Mouse (Mus musculus) liver, embryonic 15.5 days (tissue): ENCODE data around the gene Tmtc2. TPM values are rescaled to one million over a fixed set of nuclear protein-coding genes. Genes with fewer than 3 reads are reported as not detected.

Source experiments
- ATAC-seq: fragments of 200-750 bp; cut with Nextera tagmentation; 2 replicates; pipeline ENCODE4 v1.8.0; 2017; ENCODE audit warnings: moderate number of reproducible peaks, mild to moderate bottlenecking, moderate library complexity; ENCODE audit not compliant: insufficient read depth
- H3K27ac ChIP-seq: fragments of 300-500 bp; sonication (generic); replicated peaks from 2 replicates; pipeline ENCODE4 v1.5.1; 2015; ENCODE audit warnings: mild to moderate bottlenecking, inconsistent platforms
- H3K27me3 ChIP-seq: fragments of 300-500 bp; sonication (generic); 2 replicates; pipeline ENCODE4 v1.6.1; 2015; ENCODE audit warnings: mild to moderate bottlenecking, inconsistent platforms
- H3K36me3 ChIP-seq: fragments of 300-500 bp; sonication (generic); replicated peaks from 2 replicates; pipeline ENCODE4 v1.6.1; 2015; ENCODE audit warnings: moderate library complexity, mild to moderate bottlenecking, inconsistent platforms
- H3K4me1 ChIP-seq: fragments of 300-500 bp; sonication (generic); replicated peaks from 2 replicates; pipeline ENCODE4 v1.6.1; 2015; ENCODE audit warnings: inconsistent platforms
- H3K4me2 ChIP-seq: fragments of 300-500 bp; sonication (generic); 2 replicates; pipeline ENCODE4 v1.6.1; 2015; ENCODE audit warnings: moderate library complexity, mild to moderate bottlenecking, inconsistent platforms
- H3K4me3 ChIP-seq: fragments of 300-500 bp; sonication (generic); replicated peaks from 2 replicates; pipeline ENCODE4 v1.5.1; 2015; ENCODE audit warnings: mild to moderate bottlenecking, inconsistent platforms
- H3K9ac ChIP-seq: fragments of 300-500 bp; sonication (generic); 2 replicates; pipeline ENCODE4 v1.6.1; 2015; ENCODE audit warnings: moderate library complexity, mild to moderate bottlenecking, inconsistent platforms
- H3K9me3 ChIP-seq: fragments of 300-500 bp; sonication (generic); replicated peaks from 2 replicates; pipeline ENCODE4 v1.6.1; 2016; ENCODE audit warnings: inconsistent platforms
- WGBS: fragments of 180-500 bp; shearing (Covaris S2); methylation state at CpG from one replicate; pipeline ENCODE4 v1.1.7; 2015; ENCODE audit warnings: mixed read lengths; ENCODE audit not compliant: insufficient replicate concordance; 5-methylcytosine and 5-hydroxymethylcytosine counted together
- polyA plus RNA-seq: library from polyadenylated mRNA; unstranded; fragments of >200 nt; fragmentation: Nextera tagmentation; extraction: Ambion mirVana; gene quantifications from 2 replicates; pipeline ENCODE4 v1.2.1, GENCODE M21; 2015

The Tmtc2 gene
- polyA plus RNA-seq, 1 experiment from 2014 or later, result 0.55 TPM

DNA sequence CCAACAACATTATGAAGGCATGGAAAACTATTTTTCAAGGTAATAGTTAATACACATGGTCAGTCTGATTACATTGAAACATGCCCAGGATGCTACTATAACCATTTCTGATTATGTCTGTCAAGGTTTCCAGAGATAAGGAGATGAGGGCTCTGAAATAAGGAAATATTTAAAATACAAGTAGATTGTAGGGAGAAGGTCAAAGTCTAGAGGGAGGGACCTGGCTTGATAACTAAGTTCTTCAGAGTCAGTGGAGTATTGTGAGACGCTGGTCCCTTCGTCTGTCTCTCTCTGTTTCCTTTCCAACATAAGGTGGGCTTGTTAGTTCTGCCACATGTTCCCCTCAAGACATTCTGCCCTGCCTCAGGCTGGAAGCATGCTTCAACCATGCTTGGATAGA lies 223.9 kb downstream of the Tmtc2 start:
- Histone ChIP-seq H3K36me3 (no peaks in the 10 kb centered on the region), H3K9me3 (no peaks in the 10 kb centered on the region), H3K4me1 (no peaks in the 10 kb centered on the region), H3K9ac (no peak overlapping the region), H3K4me3 (no peak overlapping the region), H3K27ac (no peak overlapping the region), H3K27me3 (no peaks in the 10 kb centered on the region), H3K4me2 (no peak overlapping the region)
- ATAC-seq, result no peak
- 65% methylated on average over 2 of the region's 2 CpGs for WGBS

GRCm38 (mm10) chr10:105345920-105346319 lies 228.3 kb downstream of the Tmtc2 start:
- Histone ChIP-seq H3K9ac (no peak overlapping the region), H3K4me2 (no peak overlapping the region), H3K27ac (no peak overlapping the region), H3K27me3 (no peaks in the 10 kb centered on the region), H3K36me3 (no peaks in the 10 kb centered on the region), H3K9me3 (no peaks in the 10 kb centered on the region), H3K4me1 (no peaks in the 10 kb centered on the region), H3K4me3 (no peak overlapping the region)
- ATAC-seq, result no peak
- 60% methylated on average over 3 of the region's 3 CpGs for WGBS

DNA sequence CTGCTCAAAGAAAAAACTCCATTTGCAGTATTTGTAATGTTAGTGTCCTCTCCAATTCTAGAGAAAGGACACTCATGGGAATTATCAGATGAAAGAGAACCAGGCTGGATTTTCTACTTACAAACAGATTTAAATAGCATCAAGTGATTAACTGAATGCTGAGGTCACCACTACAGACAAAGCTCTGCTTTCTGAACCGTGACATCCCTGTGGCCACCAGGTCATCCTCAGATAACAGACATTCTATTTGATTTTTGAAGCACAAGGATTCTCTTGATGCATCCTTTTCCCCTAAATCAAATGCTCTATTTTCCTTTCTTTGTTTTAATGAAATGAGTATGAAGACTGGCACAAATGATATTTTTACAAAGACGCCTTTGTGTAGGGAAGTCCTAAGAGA lies 241.4 kb downstream of the Tmtc2 start:
- no peaks in the 10 kb centered on the region for H3K4me1 ChIP-seq
- ATAC-seq, result no peak

DNA sequence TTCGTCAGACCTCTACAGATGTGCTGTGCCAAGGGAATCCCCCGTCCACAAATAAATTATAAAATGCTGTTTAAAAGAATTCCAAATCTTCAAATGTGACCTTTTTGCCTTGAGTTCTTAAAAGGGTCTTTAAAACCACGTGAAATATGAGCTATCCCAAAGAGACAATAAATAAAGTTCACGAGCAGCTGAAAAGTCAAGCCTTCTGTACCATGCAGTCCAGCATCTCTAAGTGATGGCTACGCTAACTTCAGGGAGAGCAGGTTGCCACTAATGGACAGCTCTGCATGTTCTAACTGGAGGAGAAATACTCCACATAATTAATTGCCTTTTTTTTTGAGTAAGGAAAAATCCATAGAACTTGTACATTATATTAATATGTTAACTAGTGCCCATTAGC lies 243.9 kb downstream of the Tmtc2 start:
- Histone ChIP-seq H3K36me3 (no peaks in the 10 kb centered on the region), H3K9me3 (no peaks in the 10 kb centered on the region), H3K4me2 (no peak overlapping the region), H3K27ac (no peak overlapping the region), H3K27me3 (no peaks in the 10 kb centered on the region), H3K9ac (no peak overlapping the region), H3K4me1 (no peaks in the 10 kb centered on the region), H3K4me3 (no peak overlapping the region)
- 57% methylated on average over 5 of the region's 5 CpGs for WGBS
- no peak for ATAC-seq

More for the DNA sequence above, 241.4 kb downstream of the Tmtc2 start:
- no peak overlapping the region for H3K9ac ChIP-seq
- no peak overlapping the region for H3K4me3 ChIP-seq
- H3K9me3 ChIP-seq, result no peaks in the 10 kb centered on the region
- H3K4me2 ChIP-seq, result no peak overlapping the region
- 68% methylated on average over 2 of the region's 2 CpGs for WGBS
- H3K27me3 ChIP-seq, result no peaks in the 10 kb centered on the region
- no peaks in the 10 kb centered on the region for H3K36me3 ChIP-seq
- no peak overlapping the region for H3K27ac ChIP-seq

- ATAC-seq, result no peak
- no peak overlapping the region for H3K4me3 ChIP-seq
- no peak overlapping the region for H3K4me2 ChIP-seq
- no peaks in the 10 kb centered on the region for H3K4me1 ChIP-seq
- no peak overlapping the region for H3K9ac ChIP-seq
- WGBS, result 57% methylated on average over 4 of the region's 4 CpGs
- H3K27me3 ChIP-seq, result no peaks in the 10 kb centered on the region
- H3K27ac ChIP-seq, result no peak overlapping the region
- no peaks in the 10 kb centered on the region for H3K36me3 ChIP-seq
- H3K9me3 ChIP-seq, result no peaks in the 10 kb centered on the region
Measured at GRCm38 (mm10) chr10:105323646-105324192, 250.5 kb downstream of the Tmtc2 start.

DNA sequence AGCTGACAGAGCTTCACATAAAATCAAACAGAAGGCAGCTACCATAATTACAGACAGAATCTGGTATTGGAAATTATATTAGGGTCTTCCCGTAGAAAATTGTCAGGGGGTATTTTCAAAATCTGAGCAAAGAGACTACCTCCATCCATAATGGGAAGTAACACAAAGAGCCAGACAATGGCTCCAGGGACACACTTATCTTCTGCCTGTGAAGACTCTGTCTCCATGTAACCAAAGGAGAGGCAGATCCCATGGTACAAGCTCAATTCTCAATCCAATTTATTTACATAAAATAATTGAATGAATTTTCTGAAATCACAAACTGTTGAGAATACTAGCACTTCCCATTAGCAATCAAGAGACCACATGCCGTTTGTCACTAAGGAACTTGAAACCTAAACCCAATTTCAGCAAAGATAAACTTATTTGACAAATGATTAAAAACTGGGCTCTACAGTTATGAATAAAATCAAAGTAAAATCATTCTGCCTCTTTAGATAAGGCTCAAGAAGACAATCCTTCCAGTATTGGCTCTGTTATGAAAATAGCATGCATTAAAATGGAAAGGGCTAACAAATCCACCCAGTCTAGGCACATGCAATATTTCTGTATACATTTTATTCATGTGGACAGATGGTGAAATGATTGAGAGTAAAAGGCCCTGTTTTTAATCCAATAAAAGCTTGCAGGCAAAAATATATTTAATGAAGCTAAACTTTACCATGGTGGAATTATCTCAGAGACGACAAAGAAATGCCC lies 254.8 kb downstream of the Tmtc2 start:
- Histone ChIP-seq H3K4me1 (no peaks in the 10 kb centered on the region), H3K4me3 (no peak overlapping the region), H3K9me3 (no peaks in the 10 kb centered on the region), H3K36me3 (no peaks in the 10 kb centered on the region), H3K4me2 (no peak overlapping the region), H3K9ac (no peak overlapping the region), H3K27me3 (no peaks in the 10 kb centered on the region), H3K27ac (no peak overlapping the region)
- 68% methylated on average over 3 of the region's 3 CpGs for WGBS
- ATAC-seq, result no peak

DNA sequence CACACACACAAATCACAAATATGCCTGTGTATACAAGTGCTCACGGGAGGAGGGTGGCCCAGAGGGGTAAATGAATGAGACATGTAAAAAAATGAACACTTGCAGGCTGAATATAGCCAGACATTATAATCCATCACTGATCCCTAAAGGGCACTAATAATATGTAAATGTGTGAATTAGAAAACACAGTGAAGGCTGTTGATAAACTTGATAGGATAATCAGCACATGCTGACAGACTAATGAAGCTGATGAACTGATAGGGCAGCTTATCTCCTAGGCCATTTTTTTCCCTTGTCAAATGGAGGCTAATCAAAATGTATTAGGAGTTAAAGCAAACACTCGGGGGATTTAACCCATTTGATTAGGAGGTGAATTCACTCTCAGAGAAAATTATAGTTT lies 255.4 kb downstream of the Tmtc2 start:
- no peak overlapping the region for H3K4me3 ChIP-seq
- no peak for ATAC-seq
- no peaks in the 10 kb centered on the region for H3K36me3 ChIP-seq
- H3K27ac ChIP-seq, result no peak overlapping the region
- H3K27me3 ChIP-seq, result no peaks in the 10 kb centered on the region
- no peaks in the 10 kb centered on the region for H3K9me3 ChIP-seq
- no peak overlapping the region for H3K4me2 ChIP-seq
- 38% methylated on average over 2 of the region's 2 CpGs for WGBS
- H3K4me1 ChIP-seq, result no peaks in the 10 kb centered on the region
- no peak overlapping the region for H3K9ac ChIP-seq

DNA sequence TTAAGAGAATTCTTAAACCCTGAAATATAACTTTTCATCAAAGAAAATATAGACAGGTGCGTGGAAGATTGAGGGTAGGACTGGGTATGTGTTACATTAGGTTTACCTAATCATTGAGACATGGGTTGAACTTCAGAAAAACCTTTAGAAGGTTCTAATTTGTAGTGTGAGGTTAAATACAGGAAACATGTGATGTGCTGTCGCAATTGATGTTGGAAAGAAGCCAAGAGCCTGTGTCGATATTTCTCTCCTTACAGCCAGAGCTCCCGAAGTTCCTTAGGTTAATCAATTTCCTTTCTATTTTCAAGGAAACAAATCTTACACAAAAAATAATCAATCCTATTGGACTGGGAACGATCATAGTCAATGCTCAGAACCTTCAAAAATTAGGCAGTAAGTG lies 261.3 kb downstream of the Tmtc2 start:
- H3K4me1 ChIP-seq, result no peaks in the 10 kb centered on the region
- no peak overlapping the region for H3K4me2 ChIP-seq
- WGBS, result 51% methylated on average over 5 of the region's 5 CpGs
- no peaks in the 10 kb centered on the region for H3K9me3 ChIP-seq
- no peak for ATAC-seq
- H3K27me3 ChIP-seq, result no peaks in the 10 kb centered on the region
- H3K4me3 ChIP-seq, result no peak overlapping the region
- H3K36me3 ChIP-seq, result no peaks in the 10 kb centered on the region
- no peak overlapping the region for H3K9ac ChIP-seq
- H3K27ac ChIP-seq, result no peak overlapping the region

GRCm38 (mm10) chr10:105297560-105297959 lies 276.7 kb downstream of the Tmtc2 start:
- no peak for ATAC-seq
- no peaks in the 10 kb centered on the region for H3K9me3 ChIP-seq
- WGBS, result 37% methylated on average over 3 of the region's 3 CpGs

GRCm38 (mm10) chr10:105292961-105293360 lies 281.3 kb downstream of the Tmtc2 start:
- Histone ChIP-seq H3K9me3 (no peaks in the 10 kb centered on the region), H3K4me3 (no peak overlapping the region), H3K27me3 (no peaks in the 10 kb centered on the region), H3K27ac (no peak overlapping the region), H3K4me1 (no peaks in the 10 kb centered on the region), H3K36me3 (no peaks in the 10 kb centered on the region), H3K9ac (no peak overlapping the region), H3K4me2 (no peak overlapping the region)
- WGBS, result 64% methylated on average over 1 of the region's 1 CpGs
- no peak for ATAC-seq

More at GRCm38 (mm10) chr10:105297560-105297959, 276.7 kb downstream of the Tmtc2 start:
- Histone ChIP-seq H3K9ac (no peak overlapping the region), H3K27me3 (no peaks in the 10 kb centered on the region), H3K36me3 (no peaks in the 10 kb centered on the region), H3K4me3 (no peak overlapping the region), H3K27ac (no peak overlapping the region), H3K4me1 (no peaks in the 10 kb centered on the region), H3K4me2 (no peak overlapping the region)

- Histone ChIP-seq H3K27ac (no peak overlapping the region), H3K36me3 (no peaks in the 10 kb centered on the region), H3K9ac (no peak overlapping the region), H3K9me3 (no peaks in the 10 kb centered on the region), H3K4me3 (no peak overlapping the region), H3K4me2 (no peak overlapping the region), H3K4me1 (no peaks in the 10 kb centered on the region), H3K27me3 (no peaks in the 10 kb centered on the region)
- WGBS, result 56% methylated on average over 2 of the region's 2 CpGs
- ATAC-seq, result no peak
Measured at GRCm38 (mm10) chr10:105288472-105288871, 285.8 kb downstream of the Tmtc2 start.

DNA sequence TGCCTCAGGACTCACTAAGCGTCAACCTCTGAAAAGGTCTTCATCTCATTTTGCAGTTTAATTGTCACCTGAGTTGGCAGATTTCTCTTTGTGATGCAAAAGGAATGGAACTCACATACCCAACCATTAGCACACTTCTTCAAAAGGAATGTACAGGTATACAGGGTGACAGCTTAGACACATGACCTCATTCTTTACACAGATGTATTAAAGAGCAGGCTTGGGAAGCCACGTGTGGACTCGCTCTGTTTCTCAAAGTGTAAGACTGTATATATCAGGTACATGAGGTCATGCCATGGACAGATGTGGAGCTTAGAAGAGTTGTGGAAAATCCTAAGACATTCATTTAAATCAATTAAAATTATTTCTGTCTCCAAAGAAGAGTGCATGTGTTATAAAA lies 286.7 kb downstream of the Tmtc2 start:
- no peak for ATAC-seq
- Histone ChIP-seq H3K27ac (no peak overlapping the region), H3K27me3 (no peaks in the 10 kb centered on the region), H3K4me3 (no peak overlapping the region), H3K36me3 (no peaks in the 10 kb centered on the region), H3K4me2 (no peak overlapping the region), H3K9ac (no peak overlapping the region), H3K4me1 (no peaks in the 10 kb centered on the region), H3K9me3 (no peaks in the 10 kb centered on the region)
- 63% methylated on average over 3 of the region's 3 CpGs for WGBS
